Mouse (Mus musculus) embryonic fibroblast, embryonic 13.5 days (primary cell): ENCODE results near the gene Soga1. TPM values are rescaled to one million over a fixed set of nuclear protein-coding genes. Genes with fewer than 3 reads are reported as not detected.
A peak's percentile ranks its signal among the peaks of the same experiment; 100 is the strongest.

Experiments used
- H3K27ac ChIP-seq: 2 replicates; pipeline ENCODE4 v1.5.1; 2012; ENCODE audit warnings: low read length, control low read depth, inconsistent platforms; ENCODE audit not compliant: insufficient read depth
- H3K4me1 ChIP-seq: 2 replicates; pipeline ENCODE4 v1.6.1; 2011; ENCODE audit warnings: low read length; ENCODE audit not compliant: control insufficient read depth, insufficient read depth
- H3K4me3 ChIP-seq: 2 replicates; pipeline ENCODE4 v1.5.1; 2011; ENCODE audit warnings: mild to moderate bottlenecking, control low read depth, low read length; ENCODE audit not compliant: insufficient read depth
- CTCF ChIP-seq: IDR thresholded peaks from 2 replicates; pipeline ENCODE4 v1.5.1; 2011; ENCODE audit warnings: mild to moderate bottlenecking, control low read depth, low read length, moderate library complexity, borderline replicate concordance; ENCODE audit not compliant: insufficient read depth
- POLR2A ChIP-seq: IDR thresholded peaks from 2 replicates; pipeline ENCODE4 v1.6.1; 2011; ENCODE audit warnings: low read depth, mild to moderate bottlenecking, control low read depth, low read length, moderate library complexity
- polyA plus RNA-seq: library from polyadenylated mRNA; stranded (reverse); fragments of >200 nt; gene quantifications from 2 replicates; pipeline ENCODE4 v1.2.4, GENCODE M21; 2011; ENCODE audit warnings: low read depth; ENCODE audit not compliant: missing spikeins, insufficient read length

Gene Soga1
- polyA plus RNA-seq, 1 experiment: 20.2 TPM

GRCm38 (mm10) chr2:156973316-156974100, 105.5 kb downstream of the Soga1 start:
- no peak for TF ChIP-seq POLR2A
- no peak for TF ChIP-seq CTCF
- H3K4me1 ChIP-seq: peaks cover 11% of the 10 kb centered on the region
- peak overlapping the region; percentile 57; the same call in 1 of the 2 replicates for H3K27ac ChIP-seq
- H3K4me3 ChIP-seq: no peak overlapping the region

DNA sequence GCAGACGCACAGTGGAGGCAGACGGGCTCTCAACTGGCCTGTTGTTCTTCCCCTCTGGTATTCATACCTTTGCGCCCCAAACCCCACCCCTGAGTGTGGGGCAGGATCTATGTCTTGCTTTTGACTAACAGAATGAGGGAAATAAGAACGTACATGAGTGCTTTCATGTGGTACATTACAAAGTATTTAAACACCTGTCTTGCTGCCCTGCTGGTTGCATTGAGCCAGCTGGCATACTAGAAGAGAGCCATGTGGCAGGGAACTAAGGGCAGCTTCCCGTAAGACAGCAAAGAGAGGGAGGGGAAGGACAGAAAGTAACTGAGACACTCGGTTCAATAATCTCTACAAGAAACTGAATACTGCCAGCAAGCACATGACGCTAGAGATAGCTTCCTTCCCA, 108.8 kb downstream of the Soga1 start:
- H3K4me3 ChIP-seq: no peak overlapping the region
- no peak overlapping the region for H3K27ac ChIP-seq
- TF ChIP-seq CTCF (no peak), POLR2A (no peak)
- H3K4me1 ChIP-seq: peaks cover 7% of the 10 kb centered on the region; the same call in 1 of the 2 replicates

- Histone ChIP-seq H3K27ac (no peak overlapping the region), H3K4me3 (no peak overlapping the region), H3K4me1 (0 out of 2 replicates have a peak, but pooled peaks cover 1% of the 10 kb centered on the region)
- TF ChIP-seq CTCF (no peak), POLR2A (no peak)
These were observed 110.6 kb downstream of the Soga1 start for GRCm38 (mm10) chr2:156968501-156968900.

GRCm38 (mm10) chr2:156967388-156967787, 111.7 kb downstream of the Soga1 start:
- H3K4me3 ChIP-seq: no peak overlapping the region
- H3K4me1 ChIP-seq: no peaks in the 10 kb centered on the region
- TF ChIP-seq POLR2A: no peak
- TF ChIP-seq CTCF: no peak
- no peak overlapping the region for H3K27ac ChIP-seq

Other genes starting within 250 kb of the Soga1 start
- 12.4 and 17.0 TPM in 2 replicates for gene Tgif2, start 239.2 kb downstream of the Soga1 start, polyA plus RNA-seq
- 1.7 and 2.4 TPM in 2 replicates for gene 4930518I15Rik, start 221.3 kb downstream of the Soga1 start, polyA plus RNA-seq
- 125 and 156 TPM in 2 replicates for gene Rab5if, start 216.1 kb downstream of the Soga1 start, polyA plus RNA-seq
- not detected in 2 replicates for gene Sla2, start 192.1 kb downstream of the Soga1 start, polyA plus RNA-seq
- 51.3 and 63.6 TPM in 2 replicates for gene Ndrg3, start 87.2 kb downstream of the Soga1 start, polyA plus RNA-seq
- gene Dsn1, start 72.1 kb downstream of the Soga1 start, polyA plus RNA-seq: 16.9 and 26.0 TPM in 2 replicates
- gene Tldc2, start 7.8 kb upstream of the Soga1 start, polyA plus RNA-seq: not detected in 2 replicates
- gene Samhd1, start 56.0 kb upstream of the Soga1 start, polyA plus RNA-seq: 79.5 and 83.7 TPM in 2 replicates
- 19.9 and 24.0 TPM in 2 replicates for gene Rbl1, start 125.3 kb upstream of the Soga1 start, polyA plus RNA-seq
- 358 and 394 TPM in 2 replicates for gene Rpn2, start 199.8 kb upstream of the Soga1 start, polyA plus RNA-seq
- not detected in 2 replicates for gene Mroh8, start 200.3 kb upstream of the Soga1 start, polyA plus RNA-seq